Mouse (Mus musculus) heart, embryonic 10.5 days (tissue): Measurements from ENCODE around the gene Sash1. TPM values are rescaled to one million over a fixed set of nuclear protein-coding genes. Genes with fewer than 3 reads are reported as not detected.

Source experiments
- DNase-seq: peaks from one replicate; pipeline ENCODE4 v3.0.0-alpha.2; 2017; ENCODE audit warnings: low spot score
- H3K27ac ChIP-seq: fragments of 300-500 bp; sonication (generic); 2 replicates; pipeline ENCODE4 v1.5.1; 2016; ENCODE audit warnings: mild to moderate bottlenecking
- H3K27me3 ChIP-seq: fragments of 300-500 bp; sonication (generic); 2 replicates; pipeline ENCODE4 v1.6.1; 2016; ENCODE audit warnings: mild to moderate bottlenecking; ENCODE audit not compliant: poor library complexity, insufficient read depth, severe bottlenecking
- H3K36me3 ChIP-seq: fragments of 300-500 bp; sonication (generic); 2 replicates; pipeline ENCODE4 v1.6.1; 2016; ENCODE audit warnings: mild to moderate bottlenecking, moderate library complexity
- H3K4me1 ChIP-seq: fragments of 300-500 bp; sonication (generic); 2 replicates; pipeline ENCODE4 v1.6.1; 2016; ENCODE audit warnings: mild to moderate bottlenecking
- H3K4me3 ChIP-seq: fragments of 300-500 bp; sonication (generic); 2 replicates; pipeline ENCODE4 v1.5.1; 2016; ENCODE audit warnings: mild to moderate bottlenecking, moderate library complexity
- H3K9me3 ChIP-seq: fragments of 300-500 bp; sonication (generic); 2 replicates; pipeline ENCODE4 v1.6.1; 2016; ENCODE audit warnings: mild to moderate bottlenecking, moderate library complexity
- WGBS: fragments of 180-500 bp; shearing (Covaris S2); methylation state at CpG from one replicate; pipeline ENCODE4 v1.1.7; 2016; 5-methylcytosine and 5-hydroxymethylcytosine counted together
- polyA plus RNA-seq: library from polyadenylated mRNA; unstranded; fragments of >200 nt; fragmentation: Nextera tagmentation; extraction: Ambion mirVana; gene quantifications from 2 replicates; pipeline ENCODE4 v1.2.1, GENCODE M21; 2016

Sash1 gene
- polyA plus RNA-seq, 1 experiment from 2014 or later, result 2.7 TPM

GRCm38 (mm10) chr10:8752436-8752835 is 133.4 kb downstream of the Sash1 start:
- no peaks in the 10 kb centered on the region for H3K9me3 ChIP-seq
- H3K36me3 ChIP-seq, result peaks cover 15% of the 10 kb centered on the region; the same call in 1 of the 2 replicates
- no peak overlapping the region for H3K27ac ChIP-seq
- peaks cover 4% of the 10 kb centered on the region; the same call in 1 of the 2 replicates for H3K4me1 ChIP-seq
- WGBS, result 85% methylated on average over 7 of the region's 7 CpGs
- DNase-seq, result no peak
- no peak overlapping the region for H3K4me3 ChIP-seq
- H3K27me3 ChIP-seq, result no peaks in the 10 kb centered on the region

- Histone ChIP-seq H3K4me3 (no peak overlapping the region), H3K4me1 (peaks cover 3% of the 10 kb centered on the region; the same call in 1 of the 2 replicates), H3K27ac (no peak overlapping the region), H3K27me3 (no peaks in the 10 kb centered on the region), H3K9me3 (no peaks in the 10 kb centered on the region), H3K36me3 (peaks cover 15% of the 10 kb centered on the region; the same call in 1 of the 2 replicates)
- 88% methylated on average over 11 of the region's 11 CpGs for WGBS
- DNase-seq, result no peak
Measured at GRCm38 (mm10) chr10:8749537-8749936, 136.3 kb downstream of the Sash1 start.

GRCm38 (mm10) chr10:8747450-8748212 is 138.2 kb downstream of the Sash1 start:
- Histone ChIP-seq H3K4me1 (no peaks in the 10 kb centered on the region), H3K4me3 (no peak overlapping the region), H3K9me3 (no peaks in the 10 kb centered on the region), H3K36me3 (peaks cover 11% of the 10 kb centered on the region), H3K27me3 (no peaks in the 10 kb centered on the region), H3K27ac (no peak overlapping the region)
- DNase-seq, result no peak
- 83% methylated on average over 21 of the region's 21 CpGs for WGBS

GRCm38 (mm10) chr10:8746082-8746696 is 139.7 kb downstream of the Sash1 start:
- Histone ChIP-seq H3K4me3 (no peak overlapping the region), H3K27me3 (no peaks in the 10 kb centered on the region), H3K36me3 (peaks cover 16% of the 10 kb centered on the region), H3K9me3 (no peaks in the 10 kb centered on the region), H3K4me1 (peaks cover 6% of the 10 kb centered on the region; the same call in 1 of the 2 replicates), H3K27ac (no peak overlapping the region; the same call in 1 of the 2 replicates)
- no peak for DNase-seq
- WGBS, result 61% methylated on average over 14 of the region's 14 CpGs

GRCm38 (mm10) chr10:8742872-8743271 is 143.0 kb downstream of the Sash1 start:
- H3K4me1 ChIP-seq, result peaks cover 16% of the 10 kb centered on the region; the same call in 1 of the 2 replicates
- no peaks in the 10 kb centered on the region for H3K9me3 ChIP-seq
- no peak overlapping the region for H3K4me3 ChIP-seq
- no peaks in the 10 kb centered on the region for H3K27me3 ChIP-seq
- 40% methylated on average over 2 of the region's 2 CpGs for WGBS
- DNase-seq, result no peak
- H3K36me3 ChIP-seq, result peaks cover 36% of the 10 kb centered on the region
- no peak overlapping the region for H3K27ac ChIP-seq

GRCm38 (mm10) chr10:8741505-8741904 is 144.4 kb downstream of the Sash1 start:
- Histone ChIP-seq H3K36me3 (peaks cover 42% of the 10 kb centered on the region), H3K27ac (no peak overlapping the region), H3K4me1 (peaks cover 16% of the 10 kb centered on the region; the same call in 1 of the 2 replicates), H3K9me3 (no peaks in the 10 kb centered on the region), H3K27me3 (no peaks in the 10 kb centered on the region), H3K4me3 (no peak overlapping the region)
- DNase-seq, result no peak
- WGBS, result 65% methylated on average over 9 of the region's 9 CpGs

- peaks cover 43% of the 10 kb centered on the region for H3K36me3 ChIP-seq
- H3K4me1 ChIP-seq, result peaks cover 16% of the 10 kb centered on the region; the same call in 1 of the 2 replicates
- WGBS, result 53% methylated on average over 5 of the region's 5 CpGs
- 0 out of 2 replicates have a peak overlapping the region, but pooled peaks have one; percentile 10 for H3K27ac ChIP-seq
- H3K9me3 ChIP-seq, result no peaks in the 10 kb centered on the region
- no peaks in the 10 kb centered on the region for H3K27me3 ChIP-seq
- no peak overlapping the region for H3K4me3 ChIP-seq
- no peak for DNase-seq
Measured at GRCm38 (mm10) chr10:8740797-8741196, 145.1 kb downstream of the Sash1 start.

GRCm38 (mm10) chr10:8729387-8730337 is 156.2 kb downstream of the Sash1 start:
- H3K4me3 ChIP-seq, result no peak overlapping the region
- DNase-seq, result no peak
- H3K4me1 ChIP-seq, result no peaks in the 10 kb centered on the region
- whole genome bisulfite sequencing, result 89% methylated on average over 34 of the region's 34 CpGs
- no peak overlapping the region for H3K27ac ChIP-seq
- peaks cover 64% of the 10 kb centered on the region for H3K36me3 ChIP-seq
- H3K27me3 ChIP-seq, result no peaks in the 10 kb centered on the region
- H3K9me3 ChIP-seq, result no peaks in the 10 kb centered on the region

GRCm38 (mm10) chr10:8719345-8719744 is 166.5 kb downstream of the Sash1 start:
- Histone ChIP-seq H3K27me3 (no peaks in the 10 kb centered on the region), H3K4me1 (no peaks in the 10 kb centered on the region), H3K4me3 (no peak overlapping the region), H3K9me3 (no peaks in the 10 kb centered on the region), H3K36me3 (0 out of 2 replicates have a peak, but pooled peaks cover 2% of the 10 kb centered on the region), H3K27ac (no peak overlapping the region)
- 68% methylated on average over 13 of the region's 13 CpGs for whole genome bisulfite sequencing
- DNase-seq, result no peak

GRCm38 (mm10) chr10:8718831-8719230 is 167.0 kb downstream of the Sash1 start:
- WGBS, result 78% methylated on average over 7 of the region's 7 CpGs
- Histone ChIP-seq H3K27ac (no peak overlapping the region), H3K9me3 (no peaks in the 10 kb centered on the region), H3K27me3 (no peaks in the 10 kb centered on the region), H3K4me1 (no peaks in the 10 kb centered on the region), H3K4me3 (no peak overlapping the region), H3K36me3 (0 out of 2 replicates have a peak, but pooled peaks cover 2% of the 10 kb centered on the region)
- no peak for DNase-seq

- 82% methylated on average over 5 of the region's 5 CpGs for WGBS
- H3K27me3 ChIP-seq, result no peaks in the 10 kb centered on the region
- 0 out of 2 replicates have a peak, but pooled peaks cover 2% of the 10 kb centered on the region for H3K36me3 ChIP-seq
- H3K4me3 ChIP-seq, result no peak overlapping the region
- H3K4me1 ChIP-seq, result no peaks in the 10 kb centered on the region
- peak; percentile 69 for DNase-seq
- no peak overlapping the region for H3K27ac ChIP-seq
- H3K9me3 ChIP-seq, result no peaks in the 10 kb centered on the region
Measured at GRCm38 (mm10) chr10:8717171-8717570, 168.7 kb downstream of the Sash1 start.

- no peaks in the 10 kb centered on the region for H3K9me3 ChIP-seq
- WGBS, result 16% methylated on average over 12 of the region's 12 CpGs
Measured at GRCm38 (mm10) chr10:8715679-8716284, 170.1 kb downstream of the Sash1 start.

More at GRCm38 (mm10) chr10:8715679-8716284, 170.1 kb downstream of the Sash1 start:
- peak; percentile 86 for DNase-seq
- no peak overlapping the region for H3K27ac ChIP-seq
- no peaks in the 10 kb centered on the region for H3K4me1 ChIP-seq
- no peaks in the 10 kb centered on the region for H3K27me3 ChIP-seq
- no peak overlapping the region for H3K4me3 ChIP-seq
- H3K36me3 ChIP-seq, result no peaks in the 10 kb centered on the region
